Mouse (Mus musculus): ENCODE measurements around the gene Kif1b.

Kif1b gene

GRCm38 (mm10) chr4:149307596-149308490, at the start of gene Kif1b:
Kif1b (minus strand) TSS chr4:149307693.
- peak; percentile 96 for DNase-seq (ENCODE audit: low spot score)

DNA sequence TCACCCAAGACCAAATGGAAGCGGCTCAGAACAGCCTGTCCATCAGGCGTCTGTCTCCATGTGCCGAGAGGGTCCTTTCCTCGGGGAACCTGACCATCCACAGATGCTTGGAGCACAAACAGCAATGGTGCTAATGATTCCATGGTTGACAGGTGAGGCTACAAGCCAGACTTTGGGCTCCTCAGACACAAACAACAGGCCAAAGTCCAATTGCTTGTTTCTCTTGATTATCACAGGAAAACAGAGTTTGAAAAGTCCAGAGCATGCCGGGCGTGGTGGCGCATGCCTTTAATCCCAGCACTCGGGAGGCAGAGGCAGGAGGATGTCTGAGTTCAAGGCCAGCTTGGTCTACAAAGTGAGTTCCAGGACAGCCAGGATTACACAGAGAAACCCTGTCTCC, 47.2 kb upstream of the Kif1b start:
- DNase-seq (ENCODE audit: low spot score), result no peak

GRCm38 (mm10) chr4:149351596-149352150, 44.2 kb upstream of the Kif1b start:
- DNase-seq (ENCODE audit: low spot score), result no peak

DNA sequence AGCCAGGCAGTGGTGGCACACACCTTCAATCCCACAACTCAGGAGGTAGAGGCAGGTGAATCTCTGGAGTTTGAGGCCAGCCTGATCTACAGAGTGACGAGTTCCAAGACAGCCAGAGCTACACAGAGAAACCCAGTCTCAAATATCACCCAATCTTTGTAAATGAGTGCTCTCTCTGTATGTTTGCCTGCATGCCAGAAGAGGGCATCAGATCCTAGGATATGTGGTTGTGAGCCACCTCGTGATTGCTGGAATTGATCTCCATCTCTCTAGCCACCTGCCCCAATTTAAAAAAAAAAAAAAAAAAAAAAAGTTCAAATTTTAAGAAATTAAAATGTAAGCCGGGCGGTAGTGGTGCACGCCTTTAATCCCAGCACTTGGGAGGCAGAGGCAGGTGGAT, 41.5 kb upstream of the Kif1b start:
- DNase-seq (ENCODE audit: low spot score), result no peak

- DNase-seq (ENCODE audit: low spot score), result no peak
Measured at GRCm38 (mm10) chr4:149345873-149346272, 38.4 kb upstream of the Kif1b start.

DNA sequence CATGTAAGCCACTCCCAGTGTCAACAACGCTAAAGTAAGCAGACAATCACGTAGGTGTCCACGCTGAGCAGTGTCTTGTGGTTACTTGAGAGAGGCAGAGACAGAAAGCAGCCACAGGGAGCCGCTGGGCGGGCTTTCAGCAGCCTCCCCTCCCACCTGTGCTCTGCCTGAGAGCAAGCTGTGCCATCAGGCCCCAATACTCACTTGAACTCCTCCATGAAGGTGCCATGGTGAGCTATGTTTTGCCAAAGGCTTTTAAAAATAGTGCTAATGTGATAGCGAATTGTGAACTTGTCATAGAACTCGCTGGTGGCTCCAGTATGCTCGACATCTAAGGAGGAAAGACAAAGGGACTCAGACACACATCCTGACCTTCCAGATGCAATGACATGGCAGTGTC, 36.8 kb upstream of the Kif1b start:
- no peak for DNase-seq (ENCODE audit: low spot score)

DNA sequence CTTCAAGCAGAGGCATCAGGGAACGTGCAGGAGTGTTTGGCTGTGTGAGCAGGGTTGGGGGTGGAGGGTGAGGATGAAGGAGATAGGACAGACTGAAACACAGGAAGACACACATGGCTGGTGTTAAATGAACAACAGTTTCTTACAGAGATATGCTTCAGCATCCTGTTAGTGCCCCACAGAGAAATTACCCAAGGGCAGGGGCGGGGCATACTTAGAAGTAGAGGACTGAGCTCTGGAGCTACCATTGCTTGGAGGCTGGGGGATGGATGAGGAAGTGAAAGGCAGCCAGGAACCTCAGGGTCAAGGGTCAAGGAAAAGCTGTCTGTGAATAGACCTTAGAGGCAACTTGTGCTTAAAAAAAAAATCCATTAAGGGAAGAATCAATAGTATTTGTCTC, 33.2 kb upstream of the Kif1b start:
- no peak for DNase-seq (ENCODE audit: low spot score)

- DNase-seq (ENCODE audit: low spot score), result no peak
Measured at GRCm38 (mm10) chr4:149339426-149340214, 32.1 kb upstream of the Kif1b start.

DNA sequence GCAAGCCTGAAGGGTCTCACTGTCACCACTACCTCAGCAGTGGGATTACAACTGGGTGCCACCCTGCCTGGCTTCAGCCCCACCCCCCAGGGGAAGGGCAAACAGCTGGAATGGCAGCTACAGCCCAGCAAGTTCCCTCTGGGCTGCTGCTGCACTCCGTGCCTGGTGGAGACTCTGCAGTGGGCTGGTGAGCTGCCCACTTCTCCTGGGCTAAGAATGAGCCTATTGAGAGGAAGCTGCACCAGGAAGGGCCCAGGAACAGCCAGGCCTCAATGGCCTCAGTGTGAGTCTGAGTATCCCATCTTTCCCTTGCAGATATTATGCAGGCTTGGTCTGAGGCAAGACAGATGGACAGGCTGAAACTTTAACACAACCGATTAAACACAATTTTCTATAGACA, 30.6 kb upstream of the Kif1b start:
- DNase-seq (ENCODE audit: low spot score), result no peak

DNA sequence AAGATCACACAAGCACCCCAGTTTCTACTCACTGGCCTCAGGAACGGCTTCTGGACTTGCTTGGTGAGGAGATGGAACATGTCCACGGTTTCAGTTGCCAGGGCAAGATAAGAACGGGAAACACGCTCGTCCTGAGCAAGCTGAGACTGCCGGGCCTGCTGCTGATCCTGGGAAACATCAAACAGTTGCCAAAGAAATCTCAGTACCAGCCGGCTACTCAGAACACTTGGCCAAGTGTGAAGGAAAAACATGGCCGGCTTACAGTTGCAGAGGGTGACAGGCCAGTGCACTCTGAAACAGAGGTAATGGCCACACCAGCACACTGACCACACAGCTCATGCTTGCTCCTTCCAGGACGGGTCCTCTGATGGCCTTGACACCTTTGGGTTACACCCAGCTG, 29.9 kb upstream of the Kif1b start:
- DNase-seq (ENCODE audit: low spot score), result no peak

DNA sequence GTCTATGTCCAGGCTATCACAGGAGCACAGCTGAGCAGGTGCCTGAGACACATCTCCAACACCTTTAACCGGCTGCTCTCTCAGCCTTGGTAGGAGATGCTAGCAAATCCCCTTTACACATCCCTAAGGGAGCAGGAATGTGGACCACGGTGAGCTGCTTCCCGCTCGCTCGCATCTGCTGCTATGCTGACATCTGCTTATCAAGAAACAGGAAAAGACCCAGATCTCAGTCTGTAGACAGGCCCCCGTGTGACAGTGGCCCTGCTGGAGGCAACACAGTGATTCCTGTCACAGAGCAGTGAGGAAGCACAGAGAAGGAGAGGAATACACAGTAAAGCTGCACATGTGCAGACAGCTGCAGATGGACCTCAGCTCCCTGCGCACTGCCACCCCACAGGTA, 28.8 kb upstream of the Kif1b start:
- DNase-seq (ENCODE audit: low spot score), result no peak

DNA sequence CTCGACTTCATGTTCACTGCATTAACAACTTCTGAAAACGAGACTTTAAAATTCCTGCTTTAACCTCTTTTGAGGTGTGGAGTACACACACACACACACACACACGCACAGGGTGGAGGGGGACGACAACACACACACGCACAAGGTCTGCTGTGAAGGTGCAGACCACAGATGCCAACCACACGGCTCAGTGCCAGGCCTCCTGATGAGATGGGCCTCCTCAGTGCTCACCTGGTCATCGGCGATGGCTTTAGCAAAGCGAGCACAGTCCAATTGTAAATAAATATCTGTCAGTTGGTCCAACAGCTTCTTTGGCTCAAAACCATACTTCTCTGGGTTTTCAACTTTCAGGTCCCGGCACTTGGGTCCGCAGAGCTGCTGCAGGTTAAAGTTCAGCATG, 27.4 kb upstream of the Kif1b start:
- no peak for DNase-seq (ENCODE audit: low spot score)

- no peak for DNase-seq (ENCODE audit: low spot score)
Measured at GRCm38 (mm10) chr4:149332726-149333125, 25.2 kb upstream of the Kif1b start.

DNA sequence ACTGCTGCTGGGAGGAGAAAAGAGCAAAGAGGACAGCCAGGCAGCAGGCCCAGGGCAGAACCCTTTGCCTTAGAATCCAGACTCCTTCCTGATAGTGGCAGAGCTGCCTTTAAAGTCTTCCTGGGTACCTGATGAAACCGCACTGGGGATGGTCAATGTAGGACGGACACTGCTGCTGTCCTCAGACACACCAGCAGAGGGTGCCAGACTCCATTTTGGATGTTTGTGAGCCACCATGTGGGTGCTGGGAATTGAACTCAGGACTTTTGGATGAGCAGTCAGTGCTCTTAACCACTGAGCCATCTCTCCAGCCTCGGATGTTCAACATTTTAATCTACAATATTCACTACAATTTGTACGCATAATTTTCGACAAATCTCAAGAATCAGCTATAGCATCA, 23.0 kb upstream of the Kif1b start:
- no peak for DNase-seq (ENCODE audit: low spot score)

GRCm38 (mm10) chr4:149328735-149329134, 21.2 kb upstream of the Kif1b start:
- DNase-seq (ENCODE audit: low spot score), result no peak

- DNase-seq (ENCODE audit: low spot score), result no peak
Measured at GRCm38 (mm10) chr4:149327281-149327680, 19.8 kb upstream of the Kif1b start.

- DNase-seq (ENCODE audit: low spot score), result peak; percentile 43
Measured at GRCm38 (mm10) chr4:149325411-149326162, 18.1 kb upstream of the Kif1b start.

DNA sequence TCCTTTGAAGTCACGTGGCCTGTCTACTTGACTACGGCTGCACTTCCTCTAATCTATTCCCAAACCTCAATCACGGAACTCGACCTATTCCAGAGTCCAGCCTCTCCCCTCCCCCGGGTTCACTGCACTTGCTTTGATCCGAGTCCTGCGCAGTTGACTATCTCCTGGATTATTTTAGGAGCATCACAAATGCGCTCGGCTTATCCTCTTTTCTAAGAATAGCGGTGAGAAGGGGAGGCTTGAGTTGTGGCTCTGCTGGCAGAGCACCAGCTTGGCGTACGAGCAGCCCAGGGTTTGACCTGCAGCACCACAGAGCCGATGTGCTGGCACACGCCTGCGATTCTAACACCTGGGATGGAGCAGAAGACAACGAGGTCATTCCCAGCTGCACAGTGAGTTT, 16.2 kb upstream of the Kif1b start:
- DNase-seq (ENCODE audit: low spot score), result no peak

DNA sequence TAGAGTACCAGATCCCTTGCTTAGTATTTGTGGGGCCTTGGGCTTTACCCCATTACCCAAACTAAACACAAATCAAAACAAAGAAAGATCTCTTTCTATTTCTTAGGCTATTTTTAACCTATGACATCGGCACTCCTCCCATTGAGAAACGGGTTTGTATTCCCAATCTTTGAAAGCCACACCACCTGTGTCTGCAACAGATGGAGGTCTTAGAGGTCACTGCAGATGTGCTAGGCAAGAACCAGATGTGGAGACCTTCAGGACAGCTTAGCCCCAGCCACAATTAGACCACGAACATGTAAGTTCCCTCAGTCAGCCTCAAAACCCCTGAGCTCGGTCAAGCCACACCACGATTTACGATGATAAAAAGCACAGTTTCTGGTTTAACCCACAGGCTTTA, 15.2 kb upstream of the Kif1b start:
- no peak for DNase-seq (ENCODE audit: low spot score)

- no peak for DNase-seq (ENCODE audit: low spot score)
Measured at GRCm38 (mm10) chr4:149322286-149322685, 14.8 kb upstream of the Kif1b start.

- DNase-seq (ENCODE audit: low spot score), result no peak
Measured at GRCm38 (mm10) chr4:149319088-149319487, 11.6 kb upstream of the Kif1b start.

- no peak for DNase-seq (ENCODE audit: low spot score)
Measured at GRCm38 (mm10) chr4:149317387-149317786, 9.9 kb upstream of the Kif1b start.
